Comparison of ENCODE assay signal across 8 mouse cellular contexts in genomic region chr10:80227877-80228775, GRCm38 (mm10). TPM values are rescaled to one million over a fixed set of nuclear protein-coding genes. Genes with fewer than 3 reads are reported as not detected.
A peak's percentile ranks its signal among the peaks of the same experiment; 100 is the strongest.
DNase-seq lines count a peak whose midpoint lies in the region; ATAC-seq and TF ChIP-seq lines count a peak whose summit lies in the region.

No protein-coding gene starts in this region.

- ATAC-seq in erythroblast, adult 5-6 weeks (replicated peaks; ENCODE audit: low FRiP score, poor library complexity, severe bottlenecking): no peak
- no peak for ATAC-seq in forebrain, embryonic 15.5 days (replicated peaks)
- ATAC-seq in neural tube, embryonic 12.5 days (ENCODE audit: low FRiP score, low read depth): no peak
- no peak for ATAC-seq in CD4-positive, CD25-positive, alpha-beta regulatory T cell, adult 4 months

- peaks cover 52% of the 10 kb centered on the region for H3K36me3 ChIP-seq in erythroblast, embryonic 14.5 days (ENCODE audit: control insufficient read depth)
- peaks cover 45% of the 10 kb centered on the region for H3K36me3 ChIP-seq in ES-E14 (ENCODE audit: control insufficient read depth, insufficient read depth, low read length, poor library complexity, severe bottlenecking)
- H3K36me3 ChIP-seq in forebrain, embryonic 15.5 days: peaks cover 14% of the 10 kb centered on the region
- H3K36me3 ChIP-seq in neural tube, embryonic 12.5 days: peaks cover 30% of the 10 kb centered on the region
- H3K36me3 ChIP-seq in thymus, adult 2 months (ENCODE audit: control insufficient read depth, insufficient read depth, low read length): peaks cover 37% of the 10 kb centered on the region

- no peak for TF ChIP-seq POLR2A in thymus, adult 2 months (IDR thresholded peaks at IDR 0.05; ENCODE audit: control insufficient read depth, extremely low read depth, insufficient read depth, low read length, poor library complexity)

- H3K4me1 ChIP-seq in erythroblast, embryonic 14.5 days (ENCODE audit: control insufficient read depth): peaks cover 44% of the 10 kb centered on the region
- H3K4me1 ChIP-seq in ES-E14 (ENCODE audit: control insufficient read depth in 2 of 2, insufficient read depth in 2 of 2, low read length in 2 of 2, poor library complexity in 1 of 2): peaks cover 1 to 4% of the 10 kb centered on the region in 2 experiments; a peak in 1 of 4 replicates
- peaks cover 48% of the 10 kb centered on the region for H3K4me1 ChIP-seq in forebrain, embryonic 15.5 days
- peaks cover 49% of the 10 kb centered on the region for H3K4me1 ChIP-seq in neural tube, embryonic 12.5 days
- H3K4me1 ChIP-seq in thymus, adult 2 months (replicated peaks; ENCODE audit: control insufficient read depth, insufficient read depth, low read length): peaks cover 17% of the 10 kb centered on the region

- TF ChIP-seq CTCF in thymus, adult 2 months (IDR thresholded peaks at IDR 0.05; ENCODE audit: borderline replicate concordance, control insufficient read depth, extremely low read depth, insufficient read depth, low read length, poor library complexity): no peak

- H3K4me3 ChIP-seq in erythroblast, embryonic 14.5 days (replicated peaks): peak overlapping the region; percentile 84
- H3K4me3 ChIP-seq in ES-E14 (ENCODE audit: insufficient read depth in 1 of 2, low read depth in 1 of 2, low read length in 2 of 2, poor library complexity in 1 of 2, severe bottlenecking in 1 of 2): no peak overlapping the region
- peak overlapping the region; percentile 81 for H3K4me3 ChIP-seq in forebrain, embryonic 15.5 days
- H3K4me3 ChIP-seq in neural tube, embryonic 12.5 days: peak overlapping the region; percentile 88; the same call in 1 of the 2 replicates
- H3K4me3 ChIP-seq in thymus, adult 2 months (ENCODE audit: control insufficient read depth, insufficient read depth, low read length): no peak overlapping the region

- H3K27me3 ChIP-seq in erythroblast, embryonic 14.5 days (ENCODE audit: control insufficient read depth): peaks cover 6% of the 10 kb centered on the region
- no peaks in the 10 kb centered on the region for H3K27me3 ChIP-seq in forebrain, embryonic 15.5 days
- no peaks in the 10 kb centered on the region for H3K27me3 ChIP-seq in neural tube, embryonic 12.5 days (replicated peaks)
- no peaks in the 10 kb centered on the region for H3K27me3 ChIP-seq in thymus, adult 2 months (ENCODE audit: control insufficient read depth, insufficient read depth, low read length)

- 29% methylated on average over 15 of the region's 15 CpGs for WGBS in forebrain, embryonic 15.5 days
- WGBS in neural tube, embryonic 12.5 days: 65% methylated on average over 15 of the region's 15 CpGs
- 91% methylated on average over 15 of the region's 15 CpGs for WGBS in thymus, adult 2 months

- no peak for DNase-seq in ES-E14 (ENCODE audit: low read depth, low spot score)
- DNase-seq in kidney, postnatal 4 days: peak; percentile 53 to 55
- no peak for DNase-seq in thymus, adult 2 months

- H3K9ac ChIP-seq in ES-E14 (ENCODE audit: insufficient read depth, low read depth, low read length, poor library complexity, severe bottlenecking): peak overlapping the region; percentile 88; the same call in 1 of the 2 replicates
- H3K9ac ChIP-seq in forebrain, embryonic 15.5 days (replicated peaks): peak overlapping the region; percentile 84
- 0 out of 2 replicates have a peak overlapping the region, but pooled peaks have one; percentile 96 for H3K9ac ChIP-seq in neural tube, embryonic 12.5 days

- H3K9me3 ChIP-seq in erythroblast, embryonic 14.5 days (ENCODE audit: control insufficient read depth, low read length): no peaks in the 10 kb centered on the region
- H3K9me3 ChIP-seq in ES-E14 (ENCODE audit: control insufficient read depth, insufficient read depth, low read depth, low read length): no peaks in the 10 kb centered on the region
- H3K9me3 ChIP-seq in forebrain, embryonic 15.5 days: no peaks in the 10 kb centered on the region
- no peaks in the 10 kb centered on the region for H3K9me3 ChIP-seq in neural tube, embryonic 12.5 days

- in situ Hi-C loops in ES-E14 (cut with MboI; ENCODE audit: low sequenced_read_pairs in 2 of 2, unreplicated experiment in 2 of 2): no loop called here

- peak overlapping the region; percentile 75 for H3K4me2 ChIP-seq in forebrain, embryonic 15.5 days (replicated peaks)
- H3K4me2 ChIP-seq in neural tube, embryonic 12.5 days (replicated peaks): peak overlapping the region; percentile 93

- no peak overlapping the region for H3K27ac ChIP-seq in ES-E14 (ENCODE audit: insufficient read depth, low read depth, low read length, poor library complexity, severe bottlenecking)
- peak overlapping the region; percentile 92 for H3K27ac ChIP-seq in forebrain, embryonic 15.5 days (replicated peaks)
- H3K27ac ChIP-seq in neural tube, embryonic 12.5 days: peak overlapping the region; percentile 84; the same call in 1 of the 2 replicates
- no peak overlapping the region; the same call in 1 of the 2 replicates for H3K27ac ChIP-seq in thymus, adult 2 months (ENCODE audit: control insufficient read depth, insufficient read depth, low read length)

TF ChIP-seq in ES-E14, 5 proteins besides CTCF, POLR2A, EP300 and RAD21:
- TF ChIP-seq MAFK (IDR thresholded peaks at IDR 0.05; ENCODE audit: insufficient read depth, low read depth, low read length) (no peak), CHD2 (IDR thresholded peaks at IDR 0.05; ENCODE audit: low read depth, low read length) (no peak), ZC3H11A (IDR thresholded peaks at IDR 0.05; ENCODE audit: borderline replicate concordance, low read depth, low read length) (no peak), ZNF384 (IDR thresholded peaks at IDR 0.05; ENCODE audit: low read depth, low read length) (no peak), HCFC1 (IDR thresholded peaks at IDR 0.05; ENCODE audit: borderline replicate concordance, insufficient read depth, low read length) (no peak)

RNA-seq across cellular contexts. Expression of gene Mum1, which starts 1.9 kb away (rescaled TPM):
- 4.2 and 4.7 TPM in 2 replicates for polyA plus RNA-seq in erythroblast, embryonic 14.5 days (2012)
- 1.3 and 4.4 TPM in 2 replicates for total RNA-seq in erythroblast, adult 5-6 weeks (2015; ENCODE audit: low replicate concordance)
- 14.7 and 24.0 TPM in 2 replicates for total RNA-seq in erythroblast, adult 5-6 weeks (2017; ENCODE audit: low replicate concordance)
- 80.8 and 115 TPM in 2 replicates for total RNA-seq in ES-E14 (2012; rRNA removed)
- polyA plus RNA-seq in forebrain, embryonic 15.5 days (2015; fragmentation: Nextera tagmentation; extraction: Ambion mirVana): 49.9 and 52.8 TPM in 2 replicates
- 52.1 and 54.6 TPM in 2 replicates for polyA plus RNA-seq in neural tube, embryonic 12.5 days (2016; fragmentation: Nextera tagmentation; extraction: Ambion mirVana)
- polyA plus RNA-seq in CD4-positive, CD25-positive, alpha-beta regulatory T cell, adult 4 months (2017; shearing (Covaris generic)): 10 to 100 TPM; 73.3 to 96.9 TPM
- polyA plus RNA-seq in thymus, adult 2 months (2012; rRNA removed): 111 and 113 TPM in 2 replicates

RNA-seq across cellular contexts. Expression of gene Ndufs7, which starts 20.8 kb away (rescaled TPM):
- polyA plus RNA-seq in erythroblast, embryonic 14.5 days (2012): 19.0 and 28.9 TPM in 2 replicates
- 25.7 and 25.9 TPM in 2 replicates for total RNA-seq in erythroblast, adult 5-6 weeks (2015; ENCODE audit: low replicate concordance)
- 13.0 and 14.2 TPM in 2 replicates for total RNA-seq in erythroblast, adult 5-6 weeks (2017; ENCODE audit: low replicate concordance)
- total RNA-seq in ES-E14 (2012; rRNA removed): 205 and 290 TPM in 2 replicates
- 248 and 260 TPM in 2 replicates for polyA plus RNA-seq in forebrain, embryonic 15.5 days (2015; fragmentation: Nextera tagmentation; extraction: Ambion mirVana)
- 214 and 227 TPM in 2 replicates for polyA plus RNA-seq in neural tube, embryonic 12.5 days (2016; fragmentation: Nextera tagmentation; extraction: Ambion mirVana)
- polyA plus RNA-seq in CD4-positive, CD25-positive, alpha-beta regulatory T cell, adult 4 months (2017; shearing (Covaris generic)): 100 to 1,000 TPM; 231 to 237 TPM
- 531 and 647 TPM in 2 replicates for polyA plus RNA-seq in thymus, adult 2 months (2012; rRNA removed)

RNA-seq across cellular contexts. Expression of gene Gamt, which starts 32.7 kb away (rescaled TPM):
- polyA plus RNA-seq in erythroblast, embryonic 14.5 days (2012): 0.11 and 0.20 TPM in 2 replicates
- total RNA-seq in erythroblast, adult 5-6 weeks (2015; ENCODE audit: low replicate concordance): not detected in 2 replicates
- total RNA-seq in erythroblast, adult 5-6 weeks (2017; ENCODE audit: low replicate concordance): 0.77 TPM in 1 of 2 replicates, not detected in the other
- 2.9 and 3.0 TPM in 2 replicates for total RNA-seq in ES-E14 (2012; rRNA removed)
- polyA plus RNA-seq in forebrain, embryonic 15.5 days (2015; fragmentation: Nextera tagmentation; extraction: Ambion mirVana): 21.3 and 24.0 TPM in 2 replicates
- polyA plus RNA-seq in neural tube, embryonic 12.5 days (2016; fragmentation: Nextera tagmentation; extraction: Ambion mirVana): 37.9 and 38.6 TPM in 2 replicates
- polyA plus RNA-seq in CD4-positive, CD25-positive, alpha-beta regulatory T cell, adult 4 months (2017; shearing (Covaris generic)): under 1 TPM in 1 of 2 experiments, not detected in 1; 0.47 TPM
- polyA plus RNA-seq in thymus, adult 2 months (2012; rRNA removed): 6.0 and 6.4 TPM in 2 replicates

RNA-seq across cellular contexts. Expression of gene Dazap1, which starts 33.2 kb away (rescaled TPM):
- 76.5 and 84.5 TPM in 2 replicates for polyA plus RNA-seq in erythroblast, embryonic 14.5 days (2012)
- 13.8 and 17.1 TPM in 2 replicates for total RNA-seq in erythroblast, adult 5-6 weeks (2015; ENCODE audit: low replicate concordance)
- 29.8 and 35.3 TPM in 2 replicates for total RNA-seq in erythroblast, adult 5-6 weeks (2017; ENCODE audit: low replicate concordance)
- 121 and 154 TPM in 2 replicates for total RNA-seq in ES-E14 (2012; rRNA removed)
- 70.0 and 78.4 TPM in 2 replicates for polyA plus RNA-seq in forebrain, embryonic 15.5 days (2015; fragmentation: Nextera tagmentation; extraction: Ambion mirVana)
- 66.6 TPM in 2 replicates for polyA plus RNA-seq in neural tube, embryonic 12.5 days (2016; fragmentation: Nextera tagmentation; extraction: Ambion mirVana)
- 10 to 100 TPM; 10.4 to 14.7 TPM for polyA plus RNA-seq in CD4-positive, CD25-positive, alpha-beta regulatory T cell, adult 4 months (2017; shearing (Covaris generic))
- 134 and 166 TPM in 2 replicates for polyA plus RNA-seq in thymus, adult 2 months (2012; rRNA removed)

RNA-seq across cellular contexts. Expression of gene Efna2, which starts 48.8 kb away (rescaled TPM):
- polyA plus RNA-seq in erythroblast, embryonic 14.5 days (2012): 0.10 and 0.16 TPM in 2 replicates
- total RNA-seq in erythroblast, adult 5-6 weeks (2015; ENCODE audit: low replicate concordance): not detected in 2 replicates
- total RNA-seq in erythroblast, adult 5-6 weeks (2017; ENCODE audit: low replicate concordance): not detected in 2 replicates
- 2.7 and 3.4 TPM in 2 replicates for total RNA-seq in ES-E14 (2012; rRNA removed)
- polyA plus RNA-seq in forebrain, embryonic 15.5 days (2015; fragmentation: Nextera tagmentation; extraction: Ambion mirVana): 35.8 and 36.5 TPM in 2 replicates
- polyA plus RNA-seq in neural tube, embryonic 12.5 days (2016; fragmentation: Nextera tagmentation; extraction: Ambion mirVana): 47.9 and 48.0 TPM in 2 replicates
- polyA plus RNA-seq in CD4-positive, CD25-positive, alpha-beta regulatory T cell, adult 4 months (2017; shearing (Covaris generic)): under 1 TPM in 1 of 2 experiments, not detected in 1; 0.28 TPM
- polyA plus RNA-seq in thymus, adult 2 months (2012; rRNA removed): 3.1 and 3.6 TPM in 2 replicates

Comparison
In these comparisons a context has a peak if more than half of its experiments do, and no peak if none do; other contexts are left out.
1. H3K4me3 ChIP-seq: peak in erythroblast, embryonic 14.5 days (single experiment), forebrain, embryonic 15.5 days (single experiment) and neural tube, embryonic 12.5 days (single experiment); none in ES-E14 (0 of 2) and thymus, adult 2 months (single experiment).
2. DNase-seq: peak in kidney, postnatal 4 days (2 of 2); none in ES-E14 (single experiment) and thymus, adult 2 months (single experiment).
3. H3K27ac ChIP-seq: peak in forebrain, embryonic 15.5 days (single experiment) and neural tube, embryonic 12.5 days (single experiment); none in ES-E14 (single experiment) and thymus, adult 2 months (single experiment).
4. Peak in every context shown above with its lines, with median percentiles within 50 percentile points of each other: H3K9ac ChIP-seq.